Mouse (Mus musculus) ovary, adult 18-20 months (tissue): Measurements from ENCODE around the gene Dctn3.
"Not testable (repeated sequence)": the region's sequence is repeated elsewhere in the genome, so short reads cannot be mapped to it uniquely, and the experiment has no call there.

Experiments
- DNase-seq: peaks from one replicate; pipeline ENCODE4 v3.0.0; 2022; ENCODE audit warnings: low spot score, mixed read lengths

Gene Dctn3

DNA sequence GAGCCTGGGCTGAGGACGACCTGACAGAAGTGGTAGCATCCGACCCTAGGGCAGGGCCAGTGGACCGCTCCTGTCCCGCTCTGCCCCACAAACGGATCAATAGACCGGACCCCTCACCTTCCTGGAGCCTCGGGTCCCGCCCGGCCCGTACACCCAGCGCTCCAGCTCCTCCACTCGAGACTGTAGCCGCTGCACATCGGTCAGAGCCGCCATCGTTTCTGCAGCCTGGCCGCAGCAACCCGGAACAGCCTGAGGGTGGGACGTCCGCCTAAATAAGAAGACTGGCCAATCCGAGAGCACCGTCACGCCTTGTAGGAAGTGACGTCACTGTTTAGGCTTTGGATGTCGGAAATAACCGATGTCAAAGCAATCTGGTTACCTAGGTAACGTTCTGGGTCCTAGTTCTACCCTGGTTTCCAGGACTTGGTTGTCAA lies at the start of gene Dctn3:
Gene Dctn3 (minus strand): TSS at position 253 of the 434 bp plus-strand sequence.
- peak; percentile 88 for DNase-seq

DNA sequence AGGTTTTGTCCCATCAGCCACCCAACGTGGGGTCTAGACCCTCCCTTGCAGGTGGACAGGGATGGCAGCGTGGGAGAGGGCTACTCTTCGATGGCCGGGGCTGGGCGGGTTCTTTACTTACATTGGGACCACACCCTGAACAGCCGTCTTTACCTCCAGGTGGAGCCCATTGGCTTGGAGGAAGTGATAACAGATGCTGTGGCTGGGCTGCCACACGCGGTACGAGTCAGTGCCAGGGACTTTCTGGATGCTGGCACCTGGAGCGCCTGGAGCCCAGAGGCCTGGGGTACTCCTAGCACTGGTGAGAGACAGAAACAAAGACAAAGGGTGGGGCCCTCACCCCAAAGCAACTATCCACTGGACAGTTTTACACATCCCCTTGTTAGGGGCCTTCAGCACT lies 44.3 kb upstream of the Dctn3 start:
- not testable (repeated sequence) for DNase-seq

DNA sequence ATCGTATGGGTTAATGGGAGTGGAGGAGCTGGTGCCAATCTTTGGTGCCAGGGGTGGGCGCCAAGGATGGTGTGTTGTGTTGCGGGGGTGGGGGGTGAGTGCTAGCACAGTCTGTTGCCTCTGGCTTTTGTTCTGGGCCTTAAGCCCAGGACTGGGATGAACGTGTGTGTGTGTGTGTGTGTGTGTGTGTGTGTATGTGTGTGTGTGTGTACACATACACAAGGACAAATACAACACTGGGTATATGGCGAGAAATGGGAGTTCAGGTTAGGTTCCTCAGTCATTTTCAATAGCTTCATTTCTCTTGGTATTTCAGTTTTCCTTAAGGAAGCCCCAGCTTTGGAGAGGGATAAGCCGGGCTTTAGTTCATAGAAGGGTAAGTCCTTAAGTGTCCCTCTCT lies 40.2 kb upstream of the Dctn3 start:
- not testable (repeated sequence) for DNase-seq

DNA sequence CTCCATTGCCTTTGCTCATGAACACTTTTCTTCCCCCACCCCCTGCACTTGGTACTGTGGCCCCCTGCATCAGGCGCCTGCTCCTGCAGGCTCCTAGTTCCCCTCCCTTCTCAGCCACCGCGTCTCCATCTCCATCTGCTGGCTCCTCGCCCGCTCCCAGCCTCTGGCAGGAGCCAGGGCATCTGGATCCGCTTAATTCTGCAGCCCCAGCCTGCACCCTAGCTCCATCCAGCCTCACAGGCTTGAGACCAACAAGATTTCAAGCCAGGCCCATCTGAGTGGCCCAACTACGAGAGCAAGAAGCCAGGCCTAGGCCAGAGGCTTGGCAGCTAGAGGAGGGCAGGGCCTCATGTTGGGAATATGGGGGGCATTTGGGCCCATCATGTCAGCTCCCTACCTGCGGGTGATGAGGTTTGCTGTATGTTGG lies 39.7 kb upstream of the Dctn3 start:
- DNase-seq, result not testable (repeated sequence)

DNA sequence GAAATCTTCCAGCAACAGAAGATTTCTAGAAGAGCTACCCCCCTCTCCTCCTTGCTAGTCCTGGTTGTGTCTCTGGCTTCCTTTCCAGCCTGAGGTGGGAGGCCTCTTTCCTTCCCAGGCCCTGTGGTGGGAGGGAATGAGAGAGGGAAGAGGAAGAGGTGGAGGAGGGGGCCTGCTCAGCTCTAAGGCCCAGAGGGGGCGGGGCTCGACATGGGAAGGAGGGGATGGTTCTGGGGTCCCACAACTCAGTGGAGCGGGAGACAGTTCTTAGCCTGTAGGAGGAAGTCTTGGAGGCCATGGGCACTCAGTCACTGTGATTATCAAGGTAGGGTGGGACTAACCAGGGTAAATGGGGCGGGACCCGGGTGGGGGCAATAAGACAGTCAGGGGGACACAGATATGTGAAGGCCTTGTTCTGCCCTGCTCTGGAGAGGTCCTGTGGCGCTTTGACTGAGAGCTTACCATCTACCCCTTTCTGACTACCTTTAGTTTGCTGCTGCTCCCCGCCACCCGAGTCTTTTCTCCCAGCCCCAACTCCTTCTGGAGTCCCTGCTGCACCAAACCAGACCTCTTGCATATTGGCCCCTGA lies 39.2 kb upstream of the Dctn3 start:
- no peak for DNase-seq

DNA sequence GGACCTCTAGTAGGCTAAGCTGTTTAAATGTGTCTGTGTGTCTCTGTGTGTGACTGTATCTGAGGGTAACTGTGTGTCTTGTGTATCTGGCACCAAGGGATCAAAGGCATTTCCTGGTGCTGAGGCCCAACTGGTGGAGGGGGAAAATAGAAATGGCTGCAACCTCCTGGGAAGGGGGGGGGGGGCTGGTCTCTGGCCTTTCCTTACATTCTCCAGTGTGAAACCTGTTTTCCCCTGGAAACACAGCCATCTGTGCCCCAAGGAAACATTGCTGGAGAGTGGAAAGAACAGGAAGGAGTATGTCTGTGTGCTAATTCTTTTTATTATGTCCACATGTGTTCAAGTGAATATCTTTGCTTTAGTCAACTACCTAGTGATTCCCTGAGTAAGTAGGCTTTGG lies 38.7 kb upstream of the Dctn3 start:
- no peak for DNase-seq

DNA sequence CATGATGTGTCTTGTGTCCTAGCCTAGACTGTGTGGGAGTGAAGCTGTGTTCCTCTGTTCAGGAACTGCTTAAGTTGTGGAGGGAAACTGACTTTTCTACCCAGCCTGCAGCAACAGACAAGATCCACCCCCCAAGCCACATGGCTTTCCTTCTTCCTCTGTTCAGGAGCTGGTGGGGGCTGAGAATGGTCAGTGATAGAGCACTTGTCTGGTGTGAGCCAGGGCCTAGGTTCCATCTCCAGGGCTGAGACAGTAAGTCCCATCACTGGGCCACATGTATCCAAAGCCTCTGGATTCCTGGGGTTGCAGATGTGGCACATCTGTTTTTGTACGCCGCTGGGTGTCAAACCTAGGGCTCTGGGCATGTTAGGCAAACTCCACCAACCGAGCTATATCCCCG lies 37.9 kb upstream of the Dctn3 start:
- no peak for DNase-seq

DNA sequence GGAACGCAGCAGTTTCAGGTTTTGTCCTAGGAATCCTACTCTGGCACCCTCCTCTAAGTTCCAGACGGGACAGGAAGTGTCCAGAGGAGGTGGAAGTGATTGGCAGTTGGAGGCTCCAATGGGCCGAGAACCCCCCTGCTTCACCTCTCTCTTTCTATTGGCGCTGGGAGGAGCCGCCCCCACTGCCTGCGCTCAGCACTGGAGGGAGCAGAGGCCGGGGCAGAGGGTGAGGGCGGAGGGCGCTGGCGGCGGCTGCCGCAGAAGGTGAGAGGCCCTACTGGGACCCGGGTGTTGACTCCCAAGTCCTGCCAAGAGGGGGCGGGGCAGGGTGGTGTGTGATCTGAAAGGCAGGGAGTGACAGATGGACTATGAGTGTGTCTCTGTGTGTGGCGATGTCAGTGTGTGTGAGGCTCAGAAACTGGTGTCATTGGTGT lies 37.3 kb upstream of the Dctn3 start:
- peak; percentile 91 for DNase-seq

DNA sequence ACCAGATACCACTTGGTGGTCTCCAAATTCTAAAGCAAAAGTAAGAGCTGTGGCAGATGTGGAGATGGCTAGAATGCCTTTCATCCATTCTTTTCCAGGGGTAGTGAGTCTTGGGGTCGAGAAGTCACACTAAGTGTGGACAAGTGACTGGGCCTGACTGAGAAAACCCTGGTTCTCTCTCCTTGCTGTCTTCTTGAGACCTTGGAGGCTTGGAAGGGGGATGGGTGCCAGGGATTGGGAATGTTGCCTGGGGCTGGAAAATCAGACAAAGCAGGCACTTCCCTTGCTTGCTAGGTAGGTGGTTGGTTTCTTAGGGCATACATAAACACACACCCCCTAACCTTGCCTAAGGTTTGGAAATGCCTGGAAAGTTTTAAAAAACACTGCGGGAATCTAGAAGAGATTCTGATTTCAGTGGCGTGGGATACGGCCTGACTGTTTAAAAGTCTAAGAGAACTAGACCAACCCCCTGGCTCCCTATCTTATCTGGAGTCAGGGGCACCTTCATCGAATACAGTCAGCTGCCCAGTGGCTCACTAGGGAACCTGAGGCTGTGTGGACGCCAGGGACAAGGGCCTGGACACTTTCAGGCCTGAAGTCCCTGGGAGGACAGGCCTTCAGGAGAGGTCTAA lies 36.8 kb upstream of the Dctn3 start:
- no peak for DNase-seq

DNA sequence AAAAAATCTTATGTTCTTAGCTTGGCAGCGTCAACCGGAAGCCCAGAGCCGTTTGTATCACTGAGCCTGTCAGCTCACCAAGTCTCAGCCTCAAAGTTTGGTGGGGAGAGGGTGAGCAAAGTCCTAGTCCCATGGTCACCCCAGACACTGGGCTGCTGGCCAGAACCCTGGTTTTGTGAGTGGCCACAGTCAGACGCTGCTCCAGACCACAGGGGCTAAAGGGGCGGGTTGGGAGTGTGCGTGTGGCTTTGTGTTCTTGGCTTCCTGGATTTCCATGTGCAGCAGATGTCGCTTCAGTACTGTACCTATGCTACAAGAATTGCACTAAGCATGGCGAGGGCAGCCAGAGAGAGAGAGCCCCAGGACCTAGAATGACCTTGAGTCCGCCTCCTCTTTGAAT lies 36.2 kb upstream of the Dctn3 start:
- no peak for DNase-seq

DNA sequence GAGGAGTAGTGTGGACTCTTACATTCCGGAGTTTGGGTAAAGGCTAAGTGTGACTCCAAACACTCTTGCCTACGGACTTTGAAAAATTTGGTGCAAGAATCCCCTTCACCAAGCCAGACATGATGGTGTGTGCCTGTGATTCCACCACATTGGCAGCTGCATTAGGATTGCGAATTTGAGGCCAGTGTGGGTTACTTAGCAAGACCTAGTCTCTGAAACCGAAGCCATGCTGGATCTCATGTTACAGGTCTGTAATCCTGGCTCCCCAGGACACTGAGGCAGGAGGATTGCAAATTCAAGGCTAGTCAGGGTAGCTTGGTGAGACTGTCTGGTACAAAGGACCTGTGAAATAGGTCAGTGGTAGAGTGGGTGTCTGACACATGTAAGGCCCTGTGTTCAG lies 35.7 kb upstream of the Dctn3 start:
- no peak for DNase-seq

DNA sequence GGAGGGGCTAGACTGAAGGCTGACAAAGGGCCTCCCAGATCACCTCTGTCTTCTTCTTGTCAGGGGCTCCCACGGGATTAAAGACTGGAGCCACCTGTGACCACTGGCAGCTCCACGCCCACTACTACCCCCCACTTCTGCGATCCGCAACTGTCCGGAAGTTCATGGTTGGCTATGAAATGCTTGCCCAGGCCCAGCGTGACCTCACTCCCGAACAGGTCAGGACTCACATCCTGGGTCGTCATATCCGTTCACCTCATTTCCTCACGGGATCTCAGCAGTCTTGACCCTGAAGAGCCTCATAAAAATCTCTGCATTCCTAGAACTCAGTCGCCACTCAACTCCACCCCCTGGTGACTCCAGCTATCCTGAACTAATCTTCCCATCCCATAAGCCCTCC lies 35.1 kb upstream of the Dctn3 start:
- DNase-seq, result no peak

DNA sequence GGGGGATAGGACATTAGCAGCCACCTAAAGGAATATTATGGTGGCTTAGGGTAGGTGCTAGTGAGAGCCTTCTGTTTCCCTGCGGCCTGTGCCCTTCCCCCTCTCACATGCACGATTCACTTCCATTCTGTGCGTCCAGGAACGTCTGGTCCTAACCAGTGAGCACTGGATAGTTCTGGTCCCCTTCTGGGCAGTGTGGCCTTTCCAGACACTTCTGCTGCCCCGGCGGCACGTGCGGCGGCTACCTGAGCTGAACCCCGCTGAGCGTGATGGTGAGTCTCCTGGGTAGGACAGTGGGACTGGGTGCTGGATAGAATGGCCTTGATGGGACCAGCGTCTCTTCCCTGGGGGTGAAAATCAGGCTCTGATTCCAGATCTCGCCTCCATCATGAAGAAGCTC lies 34.4 kb upstream of the Dctn3 start:
- DNase-seq, result no peak

DNA sequence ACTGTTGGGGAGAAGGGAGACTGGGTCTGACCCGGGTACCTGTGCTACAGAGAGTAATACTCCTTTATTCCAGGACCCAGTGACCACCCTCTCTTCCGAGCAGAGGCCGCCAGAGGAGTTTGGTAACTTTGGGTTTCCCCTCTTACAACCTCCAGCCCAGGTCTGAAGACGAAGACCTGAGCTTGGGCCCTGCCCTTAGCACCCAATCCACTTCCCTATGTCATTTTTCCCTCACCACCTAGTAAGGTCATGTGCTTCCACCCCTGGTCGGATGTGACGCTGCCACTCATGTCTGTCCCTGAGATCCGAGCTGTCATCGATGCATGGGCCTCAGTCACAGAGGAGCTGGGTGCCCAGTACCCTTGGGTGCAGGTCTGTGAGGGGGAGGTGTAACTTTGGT lies 33.5 kb upstream of the Dctn3 start:
- no peak for DNase-seq

DNA sequence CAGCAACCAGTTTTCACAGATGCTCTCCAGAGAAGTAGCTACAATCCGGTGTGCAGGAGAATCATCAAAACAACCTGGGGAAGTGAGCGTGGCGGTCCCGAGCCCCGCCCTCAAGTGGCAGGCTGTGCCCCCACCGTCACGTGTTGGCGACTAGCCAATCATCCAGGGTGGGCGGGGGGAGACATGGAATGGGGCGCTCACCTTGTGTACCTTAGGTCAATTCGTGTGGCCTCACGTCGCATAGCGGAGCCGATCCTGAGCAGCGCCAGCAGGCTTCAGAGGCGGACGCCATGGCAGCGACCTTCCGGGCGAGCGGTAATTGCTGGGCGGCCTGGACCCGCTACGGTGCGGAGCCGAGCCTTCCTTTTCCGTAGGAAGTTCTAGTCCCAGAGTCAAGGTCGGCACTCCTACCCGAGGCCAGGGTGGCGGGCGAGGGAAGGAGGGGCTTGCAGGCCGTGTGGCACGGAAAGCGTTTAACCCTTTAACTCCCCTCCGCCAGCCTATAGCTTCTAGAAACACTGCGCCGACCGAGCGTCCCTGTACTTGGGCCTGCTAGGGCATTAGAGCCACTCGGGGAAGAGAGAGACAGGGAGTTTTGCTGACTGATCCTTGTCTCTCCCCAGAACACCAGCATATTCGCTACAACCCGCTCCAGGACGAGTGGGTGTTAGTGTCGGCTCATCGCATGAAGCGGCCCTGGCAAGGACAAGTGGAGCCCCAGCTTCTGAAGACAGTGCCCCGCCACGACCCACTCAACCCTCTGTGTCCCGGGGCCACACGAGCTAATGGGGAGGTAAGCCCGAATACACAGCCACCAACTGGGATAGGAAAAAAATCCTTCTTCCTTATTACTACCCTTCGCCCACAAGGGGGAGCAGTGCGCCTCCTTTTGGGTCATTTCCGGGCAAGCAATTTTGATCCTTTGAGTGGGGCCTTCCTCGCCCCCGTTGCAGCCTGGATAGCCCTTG lies 32.7 kb upstream of the Dctn3 start, which contains the start of gene Sigmar1:
Gene Sigmar1 (minus strand): TSS at position 820 of the 968 bp plus-strand sequence.
- peak; percentile 84 for DNase-seq

DNA sequence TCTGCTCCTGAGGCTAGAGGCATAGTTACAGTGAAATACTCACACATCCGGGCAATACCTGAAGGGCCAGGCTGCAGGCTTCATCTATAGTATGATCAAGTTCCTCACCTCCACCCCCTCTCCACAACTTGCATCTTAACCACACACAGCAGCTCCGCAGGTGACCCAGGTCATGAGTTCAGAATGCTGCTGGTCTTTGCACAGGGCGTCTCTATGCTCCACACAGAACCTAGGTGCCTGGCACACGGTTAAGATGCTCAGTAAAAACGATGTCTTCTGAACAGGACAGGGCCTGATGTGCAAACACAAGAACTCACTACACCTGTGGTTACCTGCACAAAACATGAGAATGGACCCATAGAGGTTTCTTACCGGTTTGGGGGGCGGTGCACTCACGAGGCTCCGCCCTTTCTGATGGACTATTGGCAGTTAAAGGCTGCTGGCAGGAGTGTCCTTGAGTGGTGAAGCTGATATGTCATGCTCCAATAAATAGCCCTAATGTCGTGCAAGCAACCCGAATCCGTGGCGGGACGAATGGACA lies 31.9 kb upstream of the Dctn3 start, which contains the start of gene Galt:
Gene Galt (plus strand): TSS at position 432 of the 541 bp plus-strand sequence.
- peak; percentile 55 for DNase-seq

DNA sequence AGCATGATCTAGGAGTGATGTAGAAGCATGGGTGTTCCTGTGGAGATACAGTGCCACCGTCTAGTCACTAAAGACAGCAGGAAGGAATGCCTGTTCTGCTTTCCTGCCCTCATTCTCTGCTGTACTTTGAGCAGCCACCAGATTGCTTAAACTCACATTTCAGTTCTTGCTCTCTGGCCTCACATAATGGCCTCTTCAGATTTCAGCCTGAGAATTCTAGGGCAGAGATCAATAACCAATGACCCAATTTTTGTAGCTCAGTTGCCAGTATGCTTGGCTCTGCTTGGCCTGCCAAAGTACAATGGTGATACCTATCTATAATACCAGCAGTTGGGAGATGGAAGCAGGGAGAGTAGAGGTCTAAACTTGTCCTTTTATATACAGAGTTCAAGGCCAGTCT lies 22.1 kb upstream of the Dctn3 start:
- DNase-seq, result no peak

DNA sequence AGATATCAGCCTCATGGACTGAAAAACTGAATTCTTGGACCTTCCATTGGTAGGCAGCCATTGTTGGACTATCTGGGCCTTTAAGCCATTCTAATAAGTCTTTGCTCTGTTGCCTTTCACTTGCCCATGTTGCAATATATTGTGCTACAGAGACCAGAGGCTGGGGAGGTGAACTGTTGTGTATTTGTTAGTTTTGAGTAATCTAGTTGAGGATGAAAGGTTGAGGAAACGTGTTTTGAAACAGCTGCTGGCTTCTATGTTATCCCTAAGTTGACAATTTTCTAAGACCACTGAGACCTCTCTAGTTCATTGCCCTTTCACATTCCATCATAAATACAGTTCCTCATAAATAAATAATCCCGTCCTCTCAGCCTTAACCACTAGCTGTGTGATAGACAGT lies 21.2 kb upstream of the Dctn3 start:
- no peak for DNase-seq

DNA sequence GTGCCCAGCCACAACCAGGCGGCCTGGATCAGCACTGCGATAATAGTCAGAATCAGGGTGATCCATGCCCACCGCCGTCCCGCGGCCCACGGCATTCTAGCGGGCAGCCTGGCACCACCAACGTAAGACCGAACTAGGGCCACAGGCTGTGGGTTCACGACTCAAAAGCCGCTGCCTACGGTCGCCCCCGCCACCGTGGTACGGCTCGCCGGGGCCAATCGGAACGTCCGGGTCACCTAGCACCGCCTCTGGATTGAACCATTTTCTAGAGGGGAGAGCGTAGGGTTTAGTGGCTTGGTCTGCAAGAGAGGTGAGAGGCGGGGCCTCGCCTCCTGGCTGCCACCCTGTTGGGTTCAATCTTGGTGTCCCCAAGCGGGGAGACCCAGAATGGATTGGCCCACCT lies 18.2 kb upstream of the Dctn3 start:
- peak; percentile 90 for DNase-seq

DNA sequence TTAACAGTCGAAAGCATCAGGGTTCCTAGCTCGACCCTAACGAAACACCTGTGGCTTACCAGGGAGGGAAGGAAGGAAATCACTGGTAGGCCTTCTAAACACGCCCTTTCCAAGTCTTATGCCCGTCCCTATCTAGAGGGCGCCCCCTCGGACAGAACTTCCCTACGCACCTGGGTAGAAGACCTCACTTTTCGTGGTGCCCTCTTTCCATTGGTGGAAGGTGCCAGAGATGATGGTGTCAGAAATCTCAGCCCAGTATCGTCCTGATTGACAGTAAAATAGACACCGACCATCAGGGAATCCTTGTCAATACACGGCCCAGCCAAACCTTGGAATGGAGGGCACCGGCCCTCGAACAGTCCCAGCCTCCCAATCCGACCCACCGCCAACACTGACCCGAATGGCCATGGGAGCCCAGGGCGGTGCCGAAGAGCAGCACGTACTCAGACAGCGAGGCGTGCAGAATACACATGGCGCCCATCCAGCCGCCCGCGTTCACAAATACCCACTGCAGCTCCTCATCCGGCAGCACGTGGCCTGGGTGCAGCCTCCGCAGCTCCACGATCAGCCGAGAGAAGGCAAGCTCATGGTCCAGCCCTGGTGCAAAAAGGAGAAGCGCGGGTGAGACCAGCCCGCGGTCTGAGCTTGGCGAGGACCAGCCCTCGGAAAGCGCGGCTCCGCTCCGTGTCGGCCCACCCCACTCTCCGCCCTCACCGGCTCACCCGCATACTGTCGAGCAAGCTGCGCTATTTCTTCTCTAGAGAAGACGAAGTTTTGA lies 17.6 kb upstream of the Dctn3 start:
- DNase-seq, result peak; percentile 42

DNA sequence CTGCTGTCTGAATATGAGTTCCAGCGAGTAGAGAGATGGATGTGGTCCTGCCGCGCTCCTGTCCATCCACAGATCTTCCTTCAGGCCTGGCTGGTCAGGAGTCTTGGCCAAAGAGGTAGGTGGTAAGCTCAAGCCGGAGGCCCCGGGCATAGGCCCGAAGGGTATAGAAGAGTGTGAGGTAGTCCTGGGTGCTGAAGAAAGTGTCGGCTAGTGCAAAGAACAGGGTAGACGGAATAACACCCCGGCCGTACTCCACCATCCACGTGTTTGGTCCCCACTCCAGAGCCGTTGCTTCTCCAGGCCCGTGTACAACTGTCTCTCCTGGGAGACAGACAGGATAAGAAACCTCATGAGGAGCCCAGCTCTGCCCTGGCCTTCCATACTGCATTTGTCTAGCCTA lies 16.3 kb upstream of the Dctn3 start:
- DNase-seq, result no peak

DNA sequence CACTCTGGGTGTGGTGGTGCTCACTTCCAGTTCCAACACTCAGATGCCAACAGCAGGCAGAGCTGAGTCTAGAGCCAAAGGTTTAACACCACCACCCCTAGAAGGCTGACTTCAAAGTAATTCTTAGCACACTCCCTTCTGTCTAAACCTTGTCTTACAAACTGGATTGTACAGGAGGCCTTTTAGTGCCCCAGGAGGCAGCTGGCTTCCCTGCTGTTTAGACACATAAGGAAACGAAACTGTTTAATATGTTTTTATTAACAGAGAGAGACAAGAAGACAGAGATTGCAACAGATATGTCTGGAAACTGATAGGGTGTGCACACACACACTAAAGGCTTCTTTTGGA lies 15.3 kb upstream of the Dctn3 start:
- DNase-seq, result no peak
